Mouse (Mus musculus) ES-Bruce4 (cell line): ENCODE data around the gene Pogz. TPM values are rescaled to one million over a fixed set of nuclear protein-coding genes. Genes with fewer than 3 reads are reported as not detected.

Source experiments
- H3K27ac ChIP-seq: 2 replicates; pipeline ENCODE4 v1.5.1; 2012; ENCODE audit warnings: low read length, inconsistent platforms; ENCODE audit not compliant: insufficient read depth
- H3K27me3 ChIP-seq: 2 replicates; pipeline ENCODE4 v1.6.1; 2012; ENCODE audit warnings: mild to moderate bottlenecking, low read length, inconsistent platforms; ENCODE audit not compliant: control insufficient read depth, poor library complexity, insufficient read depth, severe bottlenecking
- H3K36me3 ChIP-seq: 2 replicates; pipeline ENCODE4 v1.6.1; 2012; ENCODE audit warnings: inconsistent platforms, mild to moderate bottlenecking, low read length, moderate library complexity; ENCODE audit not compliant: control insufficient read depth, poor library complexity, insufficient read depth, severe bottlenecking
- H3K4me1 ChIP-seq: one replicate; pipeline ENCODE4 v1.8.1; 2011; ENCODE audit warnings: low read length; ENCODE audit not compliant: control insufficient read depth, insufficient read depth
- H3K4me3 ChIP-seq: 2 replicates; pipeline ENCODE4 v1.5.1; 2011; ENCODE audit warnings: low read depth, mild to moderate bottlenecking, low read length
- H3K9ac ChIP-seq: 2 replicates; pipeline ENCODE4 v1.6.1; 2012; ENCODE audit warnings: low read depth, mild to moderate bottlenecking, inconsistent platforms; ENCODE audit not compliant: poor library complexity, severe bottlenecking
- H3K9me3 ChIP-seq: replicated peaks from 2 replicates; pipeline ENCODE4 v1.6.1; 2012; ENCODE audit warnings: mild to moderate bottlenecking, low read length, inconsistent platforms; ENCODE audit not compliant: control insufficient read depth, poor library complexity, insufficient read depth, severe bottlenecking
- CTCF ChIP-seq: IDR thresholded peaks from one replicate; pipeline ENCODE4 v1.8.1; 2011; ENCODE audit warnings: low read depth, low read length
- EP300 ChIP-seq: IDR thresholded peaks from 2 replicates; pipeline ENCODE4 v1.6.1; 2011; ENCODE audit warnings: low read depth, low read length; ENCODE audit not compliant: insufficient read depth
- POLR2A ChIP-seq: IDR thresholded peaks from one replicate; pipeline ENCODE4 v1.8.1; 2011; ENCODE audit warnings: low read length; ENCODE audit not compliant: insufficient read depth
- polyA plus RNA-seq: library from polyadenylated mRNA; stranded (reverse); fragments of >200 nt; gene quantifications from 2 replicates; pipeline ENCODE4 v1.2.4, GENCODE M21; 2011; ENCODE audit warnings: low read depth; ENCODE audit not compliant: missing spikeins, insufficient read depth, insufficient read length

Pogz gene
- polyA plus RNA-seq, 1 experiment = 92.6 TPM

GRCm38 (mm10) chr3:94813651-94814050 is 23.7 kb upstream of the Pogz start:
- no peak overlapping the region for H3K27ac ChIP-seq
- H3K27me3 ChIP-seq = no peaks in the 10 kb centered on the region
- H3K4me3 ChIP-seq = no peak overlapping the region
- H3K9ac ChIP-seq = no peak overlapping the region
- H3K36me3 ChIP-seq = no peaks in the 10 kb centered on the region
- TF ChIP-seq EP300 (no peak), CTCF (no peak)
- no peaks in the 10 kb centered on the region for H3K4me1 ChIP-seq
- H3K9me3 ChIP-seq = no peaks in the 10 kb centered on the region

- H3K27ac ChIP-seq = no peak overlapping the region
- H3K36me3 ChIP-seq = no peaks in the 10 kb centered on the region
- H3K4me1 ChIP-seq = no peaks in the 10 kb centered on the region
- H3K9me3 ChIP-seq = no peaks in the 10 kb centered on the region
- H3K9ac ChIP-seq = no peak overlapping the region
- no peaks in the 10 kb centered on the region for H3K27me3 ChIP-seq
- no peak overlapping the region for H3K4me3 ChIP-seq
- TF ChIP-seq EP300 = no peak
- no peak for TF ChIP-seq CTCF
- no peak for TF ChIP-seq POLR2A
Measured at GRCm38 (mm10) chr3:94814063-94814462, 23.3 kb upstream of the Pogz start.

DNA sequence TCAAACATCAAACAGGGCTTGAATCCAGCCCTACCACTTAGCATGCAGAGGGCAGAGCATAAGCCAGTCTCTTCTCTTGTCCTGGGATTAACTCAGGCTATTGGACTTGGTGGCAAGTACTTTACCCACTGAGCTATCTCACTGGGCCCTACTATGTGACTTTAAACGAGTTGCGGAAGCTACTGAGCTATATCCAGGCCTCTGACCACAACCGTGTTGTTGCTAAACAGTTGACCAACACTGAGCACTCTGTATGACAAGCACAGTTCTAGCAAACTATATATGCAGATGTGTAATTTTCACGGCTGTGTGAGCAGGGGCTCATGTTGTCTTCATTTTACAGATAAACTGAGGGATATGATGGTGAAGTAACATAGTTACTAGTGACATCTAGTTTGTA is 22.7 kb upstream of the Pogz start:
- Histone ChIP-seq H3K9me3 (no peaks in the 10 kb centered on the region), H3K27ac (no peak overlapping the region), H3K4me1 (no peaks in the 10 kb centered on the region)

DNA sequence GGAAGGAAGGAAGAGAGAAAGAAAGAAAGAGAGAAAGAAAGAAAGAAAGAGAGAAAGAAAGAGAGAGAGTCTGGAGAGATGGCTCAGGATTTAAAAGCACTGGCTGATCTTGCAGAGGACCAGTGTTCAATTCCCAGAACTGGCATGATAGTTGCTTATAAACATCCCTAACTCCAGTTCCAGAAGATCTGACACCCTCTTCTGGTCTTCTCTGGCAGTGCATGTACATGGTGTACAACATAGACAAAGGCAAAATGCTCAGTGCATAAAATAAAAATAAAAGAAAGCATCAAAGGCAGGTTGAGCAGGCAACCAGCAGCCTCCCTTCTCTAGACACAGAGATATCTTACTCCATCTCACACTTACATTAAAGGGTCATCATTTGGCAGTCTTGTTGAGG is 21.8 kb upstream of the Pogz start:
- Histone ChIP-seq H3K9me3 (no peaks in the 10 kb centered on the region), H3K4me3 (no peak overlapping the region), H3K36me3 (no peaks in the 10 kb centered on the region), H3K27me3 (no peaks in the 10 kb centered on the region), H3K9ac (no peak overlapping the region), H3K27ac (no peak overlapping the region), H3K4me1 (no peaks in the 10 kb centered on the region)
- no peak for TF ChIP-seq CTCF
- TF ChIP-seq POLR2A = no peak
- TF ChIP-seq EP300 = no peak

More for the DNA sequence above, 22.7 kb upstream of the Pogz start:
- Histone ChIP-seq H3K27me3 (no peaks in the 10 kb centered on the region), H3K4me3 (no peak overlapping the region), H3K36me3 (no peaks in the 10 kb centered on the region), H3K9ac (no peak overlapping the region)
- no peak for TF ChIP-seq CTCF
- TF ChIP-seq POLR2A = no peak
- no peak for TF ChIP-seq EP300

GRCm38 (mm10) chr3:94817731-94818130 is 19.6 kb upstream of the Pogz start:
- TF ChIP-seq POLR2A = no peak
- TF ChIP-seq EP300 = no peak
- TF ChIP-seq CTCF = no peak
- H3K4me3 ChIP-seq = no peak overlapping the region
- H3K9ac ChIP-seq = no peak overlapping the region
- H3K27ac ChIP-seq = no peak overlapping the region
- no peaks in the 10 kb centered on the region for H3K9me3 ChIP-seq
- no peaks in the 10 kb centered on the region for H3K4me1 ChIP-seq
- H3K36me3 ChIP-seq = no peaks in the 10 kb centered on the region
- H3K27me3 ChIP-seq = no peaks in the 10 kb centered on the region

DNA sequence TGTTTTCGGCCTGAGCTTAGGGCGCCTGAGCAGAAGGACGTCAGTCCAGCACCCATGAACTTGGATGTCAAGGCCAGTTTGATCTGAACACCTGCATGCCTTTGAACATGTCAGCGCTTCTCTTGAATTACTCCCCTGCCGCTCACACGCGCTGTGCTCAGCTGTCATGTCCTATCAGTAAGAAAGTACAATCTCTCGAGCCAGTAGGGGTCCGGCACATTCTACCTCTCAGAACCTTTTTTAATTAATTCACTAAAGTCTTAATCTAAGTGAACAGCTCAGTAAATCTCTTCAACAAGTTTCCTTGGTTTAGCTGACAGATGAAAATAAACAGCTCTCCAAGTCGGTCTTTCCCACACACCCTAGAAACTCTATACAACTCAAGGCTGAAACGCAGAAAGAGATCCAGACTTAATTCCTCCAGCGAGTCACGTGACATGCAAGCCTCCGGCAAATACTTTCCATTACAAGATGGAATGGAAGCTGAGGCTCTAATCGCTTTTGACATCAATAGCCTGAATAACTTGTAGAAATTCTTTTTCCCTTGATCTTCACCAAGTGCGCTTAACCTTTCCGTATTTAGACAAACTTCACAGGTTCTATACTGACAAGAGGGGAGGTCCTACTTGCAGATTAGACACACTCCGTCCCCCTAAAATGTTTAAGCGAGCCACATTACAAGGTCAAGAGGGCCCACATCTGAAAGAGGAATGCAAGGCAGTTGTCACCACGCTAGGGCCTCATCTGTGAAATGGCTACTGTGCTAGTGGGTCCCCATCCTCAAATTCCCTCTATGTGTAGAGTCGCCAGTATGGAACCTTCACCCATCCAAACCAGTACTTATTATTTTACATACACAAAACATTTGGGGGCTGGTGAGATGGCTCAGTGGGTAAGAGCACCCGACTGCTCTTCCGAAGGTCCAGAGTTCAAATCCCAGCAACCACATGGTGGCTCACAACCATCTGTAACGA is 17.6 kb upstream of the Pogz start:
- no peaks in the 10 kb centered on the region for H3K27me3 ChIP-seq
- H3K4me3 ChIP-seq = no peak overlapping the region
- TF ChIP-seq POLR2A = no peak
- TF ChIP-seq EP300 = no peak
- TF ChIP-seq CTCF = no peak
- H3K9me3 ChIP-seq = no peaks in the 10 kb centered on the region
- no peaks in the 10 kb centered on the region for H3K36me3 ChIP-seq
- H3K9ac ChIP-seq = no peak overlapping the region
- no peaks in the 10 kb centered on the region for H3K4me1 ChIP-seq
- H3K27ac ChIP-seq = no peak overlapping the region
